Mouse (Mus musculus): ENCODE data around the gene Gm7075. TPM values are rescaled to one million over a fixed set of nuclear protein-coding genes. Genes with fewer than 3 reads are reported as not detected.
A peak's percentile ranks its signal among the peaks of the same experiment; 100 is the strongest.
"Not testable (repeated sequence)": the region's sequence is repeated elsewhere in the genome, so short reads cannot be mapped to it uniquely, and the experiment has no call there.

Gm7075 gene
- total RNA-seq, 2 experiments from 2014 or later, result not detected

DNA sequence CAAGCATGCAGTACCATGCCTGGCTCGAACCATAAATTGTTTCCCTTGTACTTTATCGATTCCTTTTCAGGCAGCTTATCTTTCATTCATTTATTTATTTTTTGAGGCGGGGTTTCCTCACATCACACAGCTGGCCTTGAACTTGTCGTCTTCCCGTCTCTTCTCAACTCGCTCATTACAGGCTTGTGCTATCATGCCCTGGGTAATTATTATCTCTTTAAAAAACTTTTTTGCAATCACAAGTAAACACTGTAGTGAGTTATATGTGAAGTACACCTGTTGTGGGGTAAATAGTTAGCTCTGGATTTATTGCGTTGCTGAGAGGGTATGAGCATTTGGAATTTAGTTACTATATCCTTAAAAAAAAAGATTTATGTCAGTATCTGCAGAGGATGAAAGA, 6.3 kb downstream of the Gm7075 start:
- Histone ChIP-seq H3K27ac (no peak overlapping the region), H3K4me3 (no peak overlapping the region)
- no peak for DNase-seq (ENCODE audit: extremely low spot score in 1 of 2, low spot score in 2 of 2)
- TF ChIP-seq CTCF (IDR thresholded peaks at IDR 0.05), result no peak
- intact Hi-C loops (cut with DNase I), result no loop called here

GRCm38 (mm10) chr10:63412756-63413155, 8.8 kb downstream of the Gm7075 start:
- intact Hi-C loops (cut with DNase I), result no loop called here
- no peak overlapping the region for H3K27ac ChIP-seq
- TF ChIP-seq CTCF (IDR thresholded peaks at IDR 0.05), result no peak
- no peak overlapping the region for H3K4me3 ChIP-seq
- no peak for DNase-seq (ENCODE audit: extremely low spot score in 1 of 2, low spot score in 2 of 2)

DNA sequence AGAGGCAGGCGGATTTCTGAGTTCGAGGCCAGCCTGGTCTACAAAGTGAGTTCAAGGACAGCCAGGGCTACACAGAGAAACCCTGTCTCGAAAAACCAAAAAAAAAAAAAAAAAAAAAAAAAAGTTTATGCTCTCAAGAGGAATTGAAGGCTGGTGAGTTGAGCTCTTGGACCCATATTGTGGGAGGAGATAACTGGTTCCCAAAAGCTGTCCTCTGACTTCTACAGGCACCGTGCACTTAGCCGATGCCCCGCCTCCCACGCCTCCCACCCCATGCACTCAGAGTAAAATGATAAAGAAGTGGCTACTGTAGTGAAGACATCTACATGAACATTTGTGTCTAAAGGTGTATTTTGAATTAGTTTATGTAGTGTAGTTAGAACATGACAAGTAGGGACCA, 9.9 kb downstream of the Gm7075 start:
- intact Hi-C loops (cut with DNase I); H3K27ac ChIP-seq; DNase-seq (ENCODE audit: extremely low spot score in 1 of 2, low spot score in 2 of 2); H3K4me3 ChIP-seq: not testable (repeated sequence)

DNA sequence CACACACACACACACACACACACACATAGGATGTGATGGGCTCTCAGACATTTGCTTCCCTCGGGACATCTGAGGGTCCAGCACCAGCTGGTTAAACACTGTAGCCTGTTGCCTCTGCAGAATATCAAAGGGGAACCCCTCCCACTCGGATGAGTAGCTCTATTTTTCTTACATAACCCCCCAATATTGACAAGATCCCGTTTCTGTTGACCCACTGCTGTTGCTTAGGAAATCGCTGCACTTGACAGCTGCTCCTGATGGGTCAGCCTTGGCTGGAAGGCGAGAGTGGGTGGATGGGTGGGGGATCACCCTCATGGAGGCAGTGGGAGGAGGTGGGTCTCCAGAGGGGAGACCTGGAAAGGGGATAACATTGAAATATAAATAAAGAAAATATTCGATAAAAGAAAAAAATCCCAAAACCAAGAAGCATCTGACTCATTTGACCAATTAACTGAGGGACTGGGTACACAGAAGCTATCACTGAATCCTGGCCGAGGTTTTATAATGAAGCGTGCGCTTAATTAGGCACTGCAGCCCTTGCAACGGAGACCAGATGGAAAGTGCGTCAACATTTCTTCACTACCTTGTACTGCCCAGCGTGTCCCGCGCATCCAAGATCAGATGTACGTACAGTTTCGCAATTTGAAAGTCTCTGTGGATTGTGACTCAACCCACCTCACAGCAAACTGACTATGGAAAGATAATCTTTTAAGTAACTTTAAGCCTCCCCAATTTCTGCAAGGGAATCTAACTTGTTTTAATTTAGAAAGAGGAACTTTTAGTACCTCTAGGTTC, 11.2 kb downstream of the Gm7075 start:
- no peak for DNase-seq (ENCODE audit: extremely low spot score in 1 of 2, low spot score in 2 of 2)
- Histone ChIP-seq H3K4me3 (no peak overlapping the region), H3K27ac (no peak overlapping the region)
- no peak for TF ChIP-seq CTCF (IDR thresholded peaks at IDR 0.05)
- intact Hi-C loops (cut with DNase I), result no loop called here

- intact Hi-C loops (cut with DNase I), result no loop called here
- H3K4me3 ChIP-seq, result no peak overlapping the region
- DNase-seq (ENCODE audit: extremely low spot score in 1 of 2, low spot score in 2 of 2), result no peak
- TF ChIP-seq CTCF (IDR thresholded peaks at IDR 0.05), result no peak
- H3K27ac ChIP-seq, result no peak overlapping the region
Measured at GRCm38 (mm10) chr10:63403636-63404035, 18.0 kb downstream of the Gm7075 start.

- no peak for TF ChIP-seq CTCF (IDR thresholded peaks at IDR 0.05)
- intact Hi-C loops (cut with DNase I), result no loop called here
- Histone ChIP-seq H3K27ac (no peak overlapping the region), H3K4me3 (no peak overlapping the region)
- DNase-seq (ENCODE audit: extremely low spot score in 1 of 2, low spot score in 2 of 2), result no peak
Measured at GRCm38 (mm10) chr10:63402731-63403504, 18.7 kb downstream of the Gm7075 start.

DNA sequence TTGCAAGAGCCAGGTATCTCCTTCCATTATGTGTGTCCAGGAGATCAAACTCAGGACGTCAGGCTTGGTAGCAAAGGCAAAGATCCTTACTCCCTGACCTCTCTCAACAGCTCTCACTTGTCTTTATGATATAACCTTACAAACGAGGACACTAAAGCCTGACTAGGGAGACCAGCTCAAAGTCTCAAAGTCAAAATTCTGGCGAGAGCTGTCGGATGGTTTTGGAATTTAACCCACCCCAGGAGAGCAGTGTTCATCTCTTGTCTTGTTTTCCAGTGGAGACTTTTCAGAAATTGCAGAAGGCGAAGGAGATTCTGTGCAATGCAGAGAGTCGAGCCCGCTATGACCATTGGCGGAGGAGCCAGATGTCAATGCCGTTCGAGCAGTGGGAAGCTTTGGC, 24.6 kb downstream of the Gm7075 start:
- no peak for TF ChIP-seq CTCF (IDR thresholded peaks at IDR 0.05)
- Histone ChIP-seq H3K4me3 (no peak overlapping the region), H3K27ac (no peak overlapping the region)
- no peak for DNase-seq (ENCODE audit: extremely low spot score in 1 of 2, low spot score in 2 of 2)
- intact Hi-C loops (cut with DNase I), result no loop called here

GRCm38 (mm10) chr10:63388948-63389347, 32.6 kb downstream of the Gm7075 start:
- intact Hi-C loops (cut with DNase I), result loop anchor here (10.0 kb wide), 2 partner anchors 144 to 364 kb away; partner anchors contain the start of genes Herc4, Hnrnph3 and Pbld2
- no peak for TF ChIP-seq CTCF (IDR thresholded peaks at IDR 0.05)
- Histone ChIP-seq H3K27ac (no peak overlapping the region), H3K4me3 (no peak overlapping the region)
- DNase-seq (ENCODE audit: extremely low spot score in 1 of 2, low spot score in 2 of 2), result no peak

DNA sequence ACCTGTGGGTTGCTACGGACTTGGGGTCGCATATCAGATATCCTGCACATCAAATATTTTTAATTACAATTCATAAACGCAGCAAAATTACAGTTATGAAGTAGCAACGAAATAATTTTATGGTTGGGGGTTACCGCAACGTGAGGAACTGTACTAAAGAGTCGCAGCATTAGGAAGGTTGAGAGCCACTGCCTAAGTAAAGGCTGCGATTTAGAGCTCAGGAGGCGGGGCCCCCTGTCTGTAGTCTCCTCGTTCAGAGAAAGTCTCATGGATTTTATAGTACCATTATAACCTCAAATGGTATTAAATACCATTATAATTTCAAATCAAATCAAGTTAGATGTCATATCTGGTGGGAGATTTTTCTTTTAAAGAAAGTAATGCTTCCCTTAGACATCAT, 34.6 kb downstream of the Gm7075 start:
- DNase-seq (ENCODE audit: extremely low spot score in 1 of 2, low spot score in 2 of 2), result no peak
- peak overlapping the region; percentile 79 for H3K4me3 ChIP-seq
- TF ChIP-seq CTCF (IDR thresholded peaks at IDR 0.05), result no peak
- intact Hi-C loops (cut with DNase I), result loop anchor here (10.0 kb wide), 2 partner anchors 142 to 362 kb away; partner anchors contain the start of genes Herc4, Hnrnph3 and Pbld2
- peak overlapping the region; percentile 33; the same call in 1 of the 2 replicates for H3K27ac ChIP-seq

DNA sequence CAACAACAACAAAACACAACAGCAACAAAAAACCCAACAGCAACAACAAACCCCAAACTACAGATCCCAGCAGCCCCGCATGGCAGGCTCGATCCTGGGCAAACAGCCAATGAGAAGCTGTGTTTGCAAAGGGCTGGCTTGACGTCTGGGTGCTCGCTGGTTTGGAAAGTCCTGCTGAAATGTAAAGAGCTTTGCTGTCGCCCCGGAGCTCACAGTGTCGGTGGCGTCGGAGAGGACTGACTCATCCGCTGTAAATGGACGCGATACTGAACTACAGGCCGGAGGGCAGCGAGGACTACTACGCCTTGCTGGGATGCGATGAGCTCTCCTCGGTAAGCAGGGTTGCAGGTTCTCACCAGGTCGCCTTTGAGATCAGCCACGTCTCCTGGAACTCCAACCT, 35.1 kb downstream of the Gm7075 start:
- peak; percentile 84 to 86 for DNase-seq (ENCODE audit: extremely low spot score in 1 of 2, low spot score in 2 of 2)
- no peak for TF ChIP-seq CTCF (IDR thresholded peaks at IDR 0.05)
- intact Hi-C loops (cut with DNase I), result loop anchor here (10.0 kb wide), 2 partner anchors 142 to 362 kb away; partner anchors contain the start of genes Herc4, Hnrnph3 and Pbld2
- Histone ChIP-seq H3K4me3 (peak overlapping the region; percentile 79), H3K27ac (peak overlapping the region; percentile 33; the same call in 1 of the 2 replicates)

GRCm38 (mm10) chr10:63385897-63386296, 35.7 kb downstream of the Gm7075 start:
- intact Hi-C loops (cut with DNase I), result loop anchor here (10.0 kb wide), 2 partner anchors 141 to 361 kb away; partner anchors contain the start of genes Herc4, Hnrnph3 and Pbld2
- H3K4me3 ChIP-seq, result peak overlapping the region; percentile 79
- DNase-seq (ENCODE audit: extremely low spot score in 1 of 2, low spot score in 2 of 2); H3K27ac ChIP-seq: not testable (repeated sequence)
